In genomic region chr2:30725186-30725585, GRCm38 (mm10) we compare ENCODE assay signal across 8 mouse cellular contexts.
DNase-seq lines count a peak whose midpoint lies in the region; ATAC-seq and TF ChIP-seq lines count a peak whose summit lies in the region.

No protein-coding gene starts in this region.

- 44% methylated on average over 10 of the region's 10 CpGs for WGBS in lung, embryonic 15.5 days
- WGBS in forebrain, postnatal 0 days = 45% methylated on average over 10 of the region's 10 CpGs
- WGBS in small intestine, adult 2 months = 28% methylated on average over 10 of the region's 10 CpGs

- DNase-seq in lung, postnatal 36 days = no peak
- DNase-seq in forebrain, postnatal 0 days = no peak
- peak; percentile 82 to 86 for DNase-seq in kidney, postnatal 36 days
- no peak for DNase-seq in frontal cortex, postnatal 10 days (ENCODE audit: low spot score in 2 of 2)
- DNase-seq in right cerebral cortex, adult 18-20 months = no peak

- no peak for TF ChIP-seq POLR2A in small intestine, adult 2 months (IDR thresholded peaks at IDR 0.05; ENCODE audit: low read depth, low read length)

- H3K27me3 ChIP-seq in lung, embryonic 15.5 days = no peaks in the 10 kb centered on the region
- H3K27me3 ChIP-seq in forebrain, postnatal 0 days (ENCODE audit: insufficient read depth, low read length) = no peaks in the 10 kb centered on the region
- no peaks in the 10 kb centered on the region for H3K27me3 ChIP-seq in small intestine, adult 2 months (ENCODE audit: control insufficient read depth, insufficient read depth, low read length)

- ATAC-seq in lung, embryonic 15.5 days (ENCODE audit: borderline replicate concordance, extremely low read depth, low FRiP score, low TSS enrichment) = no peak
- ATAC-seq in forebrain, postnatal 0 days = no peak
- ATAC-seq in inflammation-experienced regulatory T-cells, adult 6 months = no peak

- peaks cover 64% of the 10 kb centered on the region for H3K4me1 ChIP-seq in lung, embryonic 15.5 days
- H3K4me1 ChIP-seq in forebrain, postnatal 0 days (ENCODE audit: insufficient read depth) = peaks cover 38% of the 10 kb centered on the region
- H3K4me1 ChIP-seq in small intestine, adult 2 months (ENCODE audit: control insufficient read depth, insufficient read depth, insufficient read length, low read length) = peaks cover 18% of the 10 kb centered on the region; the same call in 1 of the 2 replicates

- peak overlapping the region; percentile 60 for H3K4me2 ChIP-seq in lung, embryonic 15.5 days
- H3K4me2 ChIP-seq in forebrain, postnatal 0 days (ENCODE audit: low read depth) = peak overlapping the region; percentile 30; the same call in 1 of the 2 replicates

- H3K9me3 ChIP-seq in lung, embryonic 15.5 days = no peaks in the 10 kb centered on the region
- H3K9me3 ChIP-seq in forebrain, postnatal 0 days (ENCODE audit: low read length) = no peaks in the 10 kb centered on the region

- H3K36me3 ChIP-seq in lung, embryonic 15.5 days = no peaks in the 10 kb centered on the region
- H3K36me3 ChIP-seq in forebrain, postnatal 0 days (ENCODE audit: insufficient read depth) = no peaks in the 10 kb centered on the region
- H3K36me3 ChIP-seq in small intestine, adult 2 months (ENCODE audit: control insufficient read depth, insufficient read depth, low read length) = no peaks in the 10 kb centered on the region

- no peak for TF ChIP-seq CTCF in forebrain, postnatal 0 days (IDR thresholded peaks at IDR 0.05; ENCODE audit: low read depth)
- TF ChIP-seq CTCF in small intestine, adult 2 months (IDR thresholded peaks at IDR 0.05; ENCODE audit: extremely low read depth, insufficient read length, insufficient replicate concordance, low read depth, low read length) = no peak

- peak overlapping the region; percentile 46 for H3K27ac ChIP-seq in lung, embryonic 15.5 days
- H3K27ac ChIP-seq in forebrain, postnatal 0 days (ENCODE audit: low read depth, low read length) = peak overlapping the region; percentile 85
- H3K27ac ChIP-seq in small intestine, adult 2 months (ENCODE audit: insufficient read depth, low read depth, low read length) = no peak overlapping the region

- peak overlapping the region; percentile 38 for H3K9ac ChIP-seq in lung, embryonic 15.5 days
- peak overlapping the region; percentile 45 for H3K9ac ChIP-seq in forebrain, postnatal 0 days

- peak overlapping the region; percentile 30 for H3K4me3 ChIP-seq in lung, embryonic 15.5 days
- no peak overlapping the region for H3K4me3 ChIP-seq in forebrain, postnatal 0 days (ENCODE audit: low read depth, low read length)
- H3K4me3 ChIP-seq in small intestine, adult 2 months (ENCODE audit: low read depth, low read length) = peak overlapping the region; percentile 25

Comparison
In these comparisons a context has a peak if more than half of its experiments do, and no peak if none do; other contexts are left out.
1. DNase-seq: peak in kidney, postnatal 36 days (2 of 2); none in lung, postnatal 36 days (single experiment), forebrain, postnatal 0 days (single experiment), frontal cortex, postnatal 10 days (0 of 2) and right cerebral cortex, adult 18-20 months (single experiment).